Mouse (Mus musculus) stomach, postnatal 0 days (tissue): ENCODE results near the gene Pitx1.

Source experiments
- CTCF ChIP-seq: IDR thresholded peaks from 2 replicates; pipeline ENCODE4 v1.5.1; 2016; ENCODE audit warnings: antibody characterized with exemption, low read depth, mild to moderate bottlenecking, moderate library complexity
- EP300 ChIP-seq: optimal IDR thresholded peaks from 2 replicates; pipeline ENCODE3; 2016; ENCODE audit warnings: antibody characterized with exemption

GRCm38 (mm10) chr13:55833921-55834320, 2.1 kb downstream of the Pitx1 start:
- TF ChIP-seq CTCF (no peak), EP300 (no peak)
